Mouse (Mus musculus) stomach, embryonic 14.5 days (tissue): ENCODE measurements at regions not wholly inside any gene's neighbourhood (a gene's known extent, or its start where the extent isn't known, plus 50 kb on each side); places are given as distances from the start of the nearest gene placed in this dataset.
A peak's percentile ranks its signal among the peaks of the same experiment; 100 is the strongest.

Experiments
- ATAC-seq: fragments of 200-750 bp; cut with Nextera tagmentation; 2 replicates; pipeline ENCODE4 v1.8.0; 2017; ENCODE audit warnings: low read depth, moderate TSS enrichment; ENCODE audit not compliant: insufficient number of reproducible peaks, insufficient read depth, low FRiP score
- H3K27ac ChIP-seq: fragments of 300-500 bp; sonication (generic); 2 replicates; pipeline ENCODE4 v1.5.1; 2014; ENCODE audit warnings: mild to moderate bottlenecking, low read length, moderate library complexity, mixed read lengths
- H3K27me3 ChIP-seq: fragments of 300-500 bp; sonication (generic); 2 replicates; pipeline ENCODE4 v1.6.1; 2014; ENCODE audit warnings: low read length, control low read depth, mixed read lengths; ENCODE audit not compliant: control insufficient read depth, insufficient read depth
- H3K36me3 ChIP-seq: fragments of 300-500 bp; sonication (generic); 2 replicates; pipeline ENCODE4 v1.6.1; 2014; ENCODE audit warnings: mild to moderate bottlenecking, control low read depth, low read length, moderate library complexity, mixed read lengths; ENCODE audit not compliant: control insufficient read depth, insufficient read depth
- H3K4me1 ChIP-seq: fragments of 300-500 bp; sonication (generic); 2 replicates; pipeline ENCODE4 v1.6.1; 2014; ENCODE audit warnings: low read length, control low read depth, mixed read lengths; ENCODE audit not compliant: control insufficient read depth, insufficient read depth
- H3K4me2 ChIP-seq: fragments of 300-500 bp; sonication (generic); replicated peaks from 2 replicates; pipeline ENCODE4 v1.6.1; 2014; ENCODE audit warnings: low read depth, low read length, control low read depth
- H3K4me3 ChIP-seq: fragments of 300-500 bp; sonication (generic); 2 replicates; pipeline ENCODE4 v1.5.1; 2014; ENCODE audit warnings: low read depth, low read length, control low read depth
- H3K9ac ChIP-seq: fragments of 300-500 bp; sonication (generic); replicated peaks from 2 replicates; pipeline ENCODE4 v1.6.1; 2014; ENCODE audit warnings: low read depth, mild to moderate bottlenecking, control low read depth, low read length, moderate library complexity, mixed read lengths
- H3K9me3 ChIP-seq: fragments of 300-500 bp; sonication (generic); 2 replicates; pipeline ENCODE4 v1.6.1; 2016; ENCODE audit warnings: low read depth, low read length, control low read depth; ENCODE audit not compliant: control insufficient read depth
- WGBS: fragments of 180-500 bp; shearing (Covaris S2); extraction: QIAGEN DNeasy Blood & Tissue Kit; methylation state at CpG from one replicate; pipeline ENCODE4 v1.1.7; 2014; 5-methylcytosine and 5-hydroxymethylcytosine counted together

DNA sequence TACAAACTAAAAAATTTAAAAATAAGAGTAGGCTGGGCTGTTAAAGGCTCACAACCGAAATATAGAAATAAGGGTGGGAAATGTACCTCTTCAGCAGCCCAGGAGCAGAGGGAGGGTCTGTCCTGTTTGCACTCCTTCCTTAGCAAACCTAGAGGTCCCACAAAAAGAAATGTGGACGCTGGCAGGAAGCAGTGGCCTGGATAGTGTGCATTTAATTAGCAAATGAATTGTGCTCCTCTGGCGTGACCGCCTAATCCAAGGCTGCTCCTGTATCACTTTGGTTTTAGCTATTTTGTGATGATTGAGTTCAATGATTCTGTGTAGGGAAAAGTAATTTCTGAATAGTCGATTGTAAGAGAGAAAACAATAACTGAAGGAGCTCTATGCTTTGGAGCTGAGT, 141.1 kb upstream of the Tbca start:
- no peaks in the 10 kb centered on the region for H3K36me3 ChIP-seq
- no peaks in the 10 kb centered on the region for H3K4me1 ChIP-seq
- H3K9ac ChIP-seq: no peak overlapping the region
- no peak overlapping the region for H3K4me3 ChIP-seq
- H3K27me3 ChIP-seq: no peaks in the 10 kb centered on the region
- no peaks in the 10 kb centered on the region for H3K9me3 ChIP-seq
- no peak for ATAC-seq
- H3K27ac ChIP-seq: no peak overlapping the region
- no peak overlapping the region for H3K4me2 ChIP-seq
- WGBS: 67% methylated on average over 5 of the region's 5 CpGs

DNA sequence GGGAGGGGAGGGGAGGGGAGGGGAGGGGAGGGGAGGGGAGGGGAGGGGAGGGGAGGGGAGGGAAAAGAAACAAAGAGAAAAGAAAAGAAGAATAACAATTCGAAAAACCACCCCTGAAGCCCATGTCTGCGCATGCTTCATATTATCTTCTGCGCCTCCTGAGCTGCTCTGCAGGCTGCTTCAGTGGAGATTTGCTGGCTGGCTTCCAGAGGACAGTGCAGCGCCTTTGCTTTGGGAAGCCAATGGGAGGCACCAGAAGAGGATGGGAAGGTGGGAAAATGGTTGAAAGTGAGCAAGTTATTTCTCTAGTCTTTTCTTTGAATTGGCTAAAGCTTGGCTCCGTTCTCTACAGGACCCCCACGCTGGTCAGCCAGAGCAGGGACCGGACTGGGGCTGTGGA, 137.8 kb upstream of the Tbca start:
- no peaks in the 10 kb centered on the region for H3K27me3 ChIP-seq
- no peaks in the 10 kb centered on the region for H3K36me3 ChIP-seq
- WGBS: 69% methylated on average over 7 of the region's 7 CpGs
- no peaks in the 10 kb centered on the region for H3K9me3 ChIP-seq
- no peak overlapping the region for H3K9ac ChIP-seq
- H3K4me1 ChIP-seq: no peaks in the 10 kb centered on the region
- no peak for ATAC-seq
- H3K4me2 ChIP-seq: no peak overlapping the region
- H3K4me3 ChIP-seq: no peak overlapping the region
- H3K27ac ChIP-seq: no peak overlapping the region

DNA sequence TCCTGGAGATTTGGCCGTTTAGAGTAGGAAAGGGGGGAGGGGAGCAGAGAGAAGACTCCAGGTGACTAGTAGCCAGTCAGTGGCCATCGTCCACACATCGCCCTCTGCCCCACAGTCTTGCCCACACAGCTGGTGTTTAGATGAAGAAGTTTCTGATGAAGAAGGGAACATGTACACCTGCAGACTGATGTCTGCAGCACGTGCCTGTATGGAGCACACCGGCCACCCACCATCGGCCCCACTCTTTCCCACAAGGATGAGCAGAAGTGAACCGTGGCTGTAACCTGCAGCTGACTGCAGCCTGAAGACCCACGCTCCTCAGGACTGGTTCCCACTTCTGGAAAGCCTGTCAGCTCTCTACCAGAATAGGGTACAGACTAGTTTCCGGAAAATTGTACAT, 121.1 kb upstream of the Tbca start:
- WGBS: 81% methylated on average over 9 of the region's 9 CpGs
- Histone ChIP-seq H3K4me1 (no peaks in the 10 kb centered on the region), H3K4me2 (no peak overlapping the region), H3K9me3 (no peaks in the 10 kb centered on the region), H3K9ac (no peak overlapping the region), H3K27ac (no peak overlapping the region), H3K36me3 (no peaks in the 10 kb centered on the region), H3K4me3 (no peak overlapping the region), H3K27me3 (no peaks in the 10 kb centered on the region)
- no peak for ATAC-seq

- Histone ChIP-seq H3K4me2 (no peak overlapping the region), H3K36me3 (no peaks in the 10 kb centered on the region), H3K4me3 (no peak overlapping the region), H3K4me1 (no peaks in the 10 kb centered on the region), H3K9ac (no peak overlapping the region), H3K9me3 (no peaks in the 10 kb centered on the region), H3K27me3 (no peaks in the 10 kb centered on the region), H3K27ac (no peak overlapping the region)
- peak; percentile 33; the same call in 1 of the 2 replicates for ATAC-seq
- WGBS: 50% methylated on average over 5 of the region's 5 CpGs
Observed at GRCm38 (mm10) chr13:94668276-94668675, 120.4 kb upstream of the Tbca start.

GRCm38 (mm10) chr13:94669106-94669683, 119.5 kb upstream of the Tbca start:
- 66% methylated on average over 9 of the region's 9 CpGs for WGBS
- H3K27ac ChIP-seq: no peak overlapping the region

DNA sequence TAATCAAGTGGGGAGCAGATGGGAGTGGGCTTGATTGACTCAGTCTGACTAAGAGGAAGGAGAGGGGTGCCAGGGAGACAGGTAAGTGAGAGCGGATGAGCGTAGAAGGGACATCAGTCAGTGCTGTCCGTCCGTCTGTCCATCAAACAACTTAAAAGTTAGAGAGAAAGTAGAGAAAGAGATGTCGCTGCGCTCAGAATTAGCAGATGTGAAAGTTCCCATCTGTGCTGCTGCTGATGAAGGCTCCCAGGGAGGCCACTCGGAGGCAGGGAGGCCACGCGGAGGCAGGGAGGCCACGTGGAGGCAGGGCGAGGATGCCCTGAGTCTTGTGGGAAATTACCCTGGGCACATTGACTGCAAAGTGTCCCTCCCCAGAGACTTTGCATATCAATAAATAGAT, 118.4 kb upstream of the Tbca start:
- H3K9ac ChIP-seq: no peak overlapping the region
- WGBS: 84% methylated on average over 11 of the region's 11 CpGs
- no peak overlapping the region for H3K4me3 ChIP-seq
- no peaks in the 10 kb centered on the region for H3K36me3 ChIP-seq
- H3K4me2 ChIP-seq: no peak overlapping the region
- no peaks in the 10 kb centered on the region for H3K4me1 ChIP-seq
- ATAC-seq: no peak
- H3K9me3 ChIP-seq: no peaks in the 10 kb centered on the region
- no peak overlapping the region for H3K27ac ChIP-seq
- no peaks in the 10 kb centered on the region for H3K27me3 ChIP-seq

More at GRCm38 (mm10) chr13:94669106-94669683, 119.5 kb upstream of the Tbca start:
- H3K9ac ChIP-seq: no peak overlapping the region
- no peak overlapping the region for H3K4me2 ChIP-seq
- no peaks in the 10 kb centered on the region for H3K9me3 ChIP-seq
- H3K27me3 ChIP-seq: no peaks in the 10 kb centered on the region
- no peak for ATAC-seq
- no peaks in the 10 kb centered on the region for H3K36me3 ChIP-seq
- no peak overlapping the region for H3K4me3 ChIP-seq
- no peaks in the 10 kb centered on the region for H3K4me1 ChIP-seq

GRCm38 (mm10) chr13:94670961-94671360, 117.7 kb upstream of the Tbca start:
- H3K9ac ChIP-seq: no peak overlapping the region
- H3K27me3 ChIP-seq: no peaks in the 10 kb centered on the region
- H3K4me1 ChIP-seq: no peaks in the 10 kb centered on the region
- no peak overlapping the region for H3K4me3 ChIP-seq
- no peak for ATAC-seq
- H3K27ac ChIP-seq: no peak overlapping the region
- H3K36me3 ChIP-seq: no peaks in the 10 kb centered on the region
- no peaks in the 10 kb centered on the region for H3K9me3 ChIP-seq
- H3K4me2 ChIP-seq: no peak overlapping the region
- 82% methylated on average over 8 of the region's 8 CpGs for WGBS

DNA sequence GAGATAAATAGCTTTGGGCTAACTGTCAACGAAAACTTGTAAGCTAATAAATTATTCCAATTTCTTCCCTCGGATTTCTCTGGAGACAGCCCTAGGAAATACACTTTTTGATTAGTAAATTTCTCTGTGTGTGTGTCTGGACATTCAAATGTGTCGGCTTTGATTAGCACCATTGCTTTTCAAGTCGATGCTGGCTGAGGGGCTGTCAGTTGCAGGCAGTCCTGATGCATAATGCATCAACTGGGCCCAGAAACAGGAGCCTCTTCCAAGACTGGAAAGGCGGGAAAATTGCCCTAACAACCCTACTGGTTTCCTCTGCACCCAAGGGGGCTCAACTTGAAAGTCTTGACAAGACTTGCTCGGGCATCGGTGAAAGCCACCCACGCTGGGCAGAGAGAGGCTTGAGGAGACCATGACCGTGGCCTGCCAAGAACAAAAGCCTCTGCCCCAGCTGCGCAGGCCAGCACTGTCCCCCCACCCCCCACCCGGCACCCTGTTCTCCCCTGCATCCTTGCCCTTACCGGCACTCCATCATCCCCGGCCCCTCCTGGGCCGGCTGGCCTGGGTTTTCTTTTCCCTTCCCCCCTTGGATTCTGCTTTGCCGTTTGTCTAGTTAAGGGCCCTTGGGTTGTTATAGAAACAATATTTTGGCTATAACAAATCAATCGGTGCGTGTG, 108.1 kb upstream of the Tbca start:
- H3K4me3 ChIP-seq: no peak overlapping the region
- no peaks in the 10 kb centered on the region for H3K36me3 ChIP-seq
- no peak for ATAC-seq
- H3K4me1 ChIP-seq: no peaks in the 10 kb centered on the region
- H3K27ac ChIP-seq: no peak overlapping the region
- no peak overlapping the region for H3K4me2 ChIP-seq
- no peak overlapping the region for H3K9ac ChIP-seq
- 38% methylated on average over 17 of the region's 17 CpGs for WGBS
- H3K27me3 ChIP-seq: no peaks in the 10 kb centered on the region
- no peaks in the 10 kb centered on the region for H3K9me3 ChIP-seq

DNA sequence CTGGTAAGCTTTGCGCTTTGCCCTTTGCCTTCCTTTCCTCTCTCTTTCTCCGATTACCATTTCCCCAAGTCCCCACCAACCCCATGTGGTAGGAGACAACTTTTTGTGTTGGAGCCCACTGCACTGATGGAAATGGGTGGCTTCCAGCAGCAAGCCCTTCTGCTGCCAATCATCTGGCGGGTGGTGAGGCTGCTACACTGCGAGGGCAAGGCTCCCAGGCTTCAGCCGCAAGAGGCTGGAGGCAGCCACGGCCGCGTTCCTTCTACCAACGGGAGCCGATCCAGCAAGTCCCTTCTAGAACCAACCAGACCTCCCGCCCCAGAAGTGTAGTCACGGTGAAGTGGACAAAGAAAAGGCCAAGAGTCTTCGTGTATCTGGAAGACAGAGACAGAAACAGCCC, 107.1 kb upstream of the Tbca start:
- WGBS: 90% methylated on average over 13 of the region's 13 CpGs
- Histone ChIP-seq H3K4me1 (no peaks in the 10 kb centered on the region), H3K27me3 (no peaks in the 10 kb centered on the region), H3K27ac (no peak overlapping the region), H3K36me3 (no peaks in the 10 kb centered on the region), H3K4me2 (no peak overlapping the region), H3K9me3 (no peaks in the 10 kb centered on the region), H3K4me3 (no peak overlapping the region), H3K9ac (no peak overlapping the region)
- no peak for ATAC-seq
